In genomic region chr1:153098586-153098985, GRCm38 (mm10) we compare ENCODE assay signal across 23 mouse cellular contexts.
A peak's percentile ranks its signal among the peaks of the same experiment; 100 is the strongest.
DNase-seq lines count a peak whose midpoint lies in the region; ATAC-seq and TF ChIP-seq lines count a peak whose summit lies in the region.
"Had no signal": no experiment of that assay in that cellular context is flagged by ENCODE, and none has a peak within 500 bp of the region (broad histone marks: within the 10 kb centered on the region; RNA-seq: fewer than 3 reads in every experiment).

No protein-coding gene starts in this region.

- intact Hi-C loops in heart, postnatal 10 days (cut with DNase I), result no loop called here

- no peak for TF ChIP-seq POLR2A in lung, adult 2 months (IDR thresholded peaks at IDR 0.05; ENCODE audit: borderline replicate concordance, extremely low read depth, low read depth, low read length)
- no peak for TF ChIP-seq POLR2A in cerebellum, adult 2 months (IDR thresholded peaks at IDR 0.05; ENCODE audit: borderline replicate concordance, insufficient read depth, low read length)

- no peak overlapping the region for H3K4me3 ChIP-seq in lung, embryonic 16.5 days (ENCODE audit: low read length)
- no peak overlapping the region for H3K4me3 ChIP-seq in lung, adult 2 months (replicated peaks; ENCODE audit: extremely low read depth, low read depth, low read length)
- H3K4me3 ChIP-seq in cerebellum, adult 2 months (replicated peaks; ENCODE audit: insufficient read depth, low read depth, low read length), result no peak overlapping the region
- H3K4me3 ChIP-seq: forebrain, embryonic 15.5 days; megakaryocyte, embryonic 14.5 days; midbrain, embryonic 13.5 days; neural tube, embryonic 12.5 days had no signal

- DNase-seq in heart, adult 11 months, result peak; percentile 84
- DNase-seq in heart, postnatal 10 days, result no peak
- no peak for DNase-seq in lung, adult 2 months
- peak; percentile 88 for DNase-seq in R1 (ENCODE audit: low read depth, low spot score)
- peak; percentile 50 for DNase-seq in lung, postnatal 36 days
- DNase-seq in cerebellum, adult 2 months, result no peak
- DNase-seq: adrenal gland, postnatal 14 days; cerebellum, adult 9-11 months; kidney, adult 8-10 months; kidney, postnatal 14 days; liver, postnatal 0 days; retina, postnatal 1 day; right cerebral cortex, postnatal 25 days; spleen, adult 18-20 months had no signal

- H3K9me3 ChIP-seq in lung, embryonic 16.5 days (ENCODE audit: control insufficient read depth, low read length), result no peaks in the 10 kb centered on the region
- H3K9me3 ChIP-seq: forebrain, embryonic 15.5 days; megakaryocyte, embryonic 14.5 days; midbrain, embryonic 13.5 days; neural tube, embryonic 12.5 days had no signal

- TF ChIP-seq CTCF in lung, adult 2 months (IDR thresholded peaks at IDR 0.05; ENCODE audit: insufficient read depth, low read length), result no peak
- TF ChIP-seq CTCF in cerebellum, adult 2 months (IDR thresholded peaks at IDR 0.05; ENCODE audit: borderline replicate concordance, insufficient read depth, low read depth, low read length), result no peak

- H3K36me3 ChIP-seq in lung, embryonic 16.5 days (ENCODE audit: control insufficient read depth, insufficient read depth, low read length), result no peaks in the 10 kb centered on the region
- H3K36me3 ChIP-seq: forebrain, embryonic 15.5 days had no signal

- peaks cover 33% of the 10 kb centered on the region for H3K4me1 ChIP-seq in lung, embryonic 16.5 days (replicated peaks; ENCODE audit: control insufficient read depth, insufficient read depth, low read length)
- H3K4me1 ChIP-seq in lung, adult 2 months (ENCODE audit: control insufficient read depth, insufficient read depth, low read length), result peaks cover 4% of the 10 kb centered on the region
- H3K4me1 ChIP-seq in cerebellum, adult 2 months (ENCODE audit: control insufficient read depth, insufficient read depth, low read length), result no peaks in the 10 kb centered on the region
- H3K4me1 ChIP-seq: forebrain, embryonic 15.5 days had no signal

- ATAC-seq in lung, embryonic 16.5 days (ENCODE audit: low read depth), result no peak
- ATAC-seq: CD4-positive, CD25-positive, alpha-beta regulatory T cell, adult 4 months; forebrain, embryonic 15.5 days; liver, postnatal 0 days; midbrain, embryonic 13.5 days had no signal

- peak overlapping the region; percentile 70 for H3K27ac ChIP-seq in lung, embryonic 16.5 days (ENCODE audit: low read length)
- H3K27ac ChIP-seq in cerebellum, adult 2 months (ENCODE audit: insufficient read depth, low read length), result no peak overlapping the region
- H3K27ac ChIP-seq: forebrain, embryonic 15.5 days; hindbrain, embryonic 14.5 days; midbrain, embryonic 13.5 days; neural tube, embryonic 12.5 days had no signal

- no peak overlapping the region for H3K4me2 ChIP-seq in lung, embryonic 16.5 days (ENCODE audit: low read depth, low read length)
- H3K4me2 ChIP-seq: forebrain, embryonic 15.5 days; heart, embryonic 11.5 days; hindbrain, embryonic 14.5 days; liver, embryonic 11.5 days; midbrain, embryonic 13.5 days; neural tube, embryonic 12.5 days had no signal

- WGBS in lung, embryonic 16.5 days, result 37% methylated on average over 11 of the region's 11 CpGs
- WGBS in lung, adult 2 months, result 67% methylated on average over 11 of the region's 11 CpGs
- 68% methylated on average over 11 of the region's 11 CpGs for WGBS in cerebellum, adult 2 months

- no peak overlapping the region for H3K9ac ChIP-seq in lung, embryonic 16.5 days (ENCODE audit: low read length)
- H3K9ac ChIP-seq: forebrain, embryonic 15.5 days; hindbrain, embryonic 14.5 days; liver, postnatal 0 days; midbrain, embryonic 13.5 days; neural tube, embryonic 12.5 days had no signal

- no peaks in the 10 kb centered on the region for H3K27me3 ChIP-seq in lung, embryonic 16.5 days (ENCODE audit: control insufficient read depth, insufficient read depth, low read depth, low read length)
- no peaks in the 10 kb centered on the region for H3K27me3 ChIP-seq in cerebellum, adult 2 months (ENCODE audit: control insufficient read depth, insufficient read depth, low read length)
- H3K27me3 ChIP-seq: neural tube, embryonic 12.5 days had no signal

Comparison
In these comparisons a context has a peak if more than half of its experiments do, and no peak if none do; other contexts are left out.
1. DNase-seq: peak in heart, adult 11 months (single experiment), R1 (single experiment) and lung, postnatal 36 days (single experiment); none in heart, postnatal 10 days (0 of 2), lung, adult 2 months (single experiment) and cerebellum, adult 2 months (0 of 2).